Mouse (Mus musculus) forebrain, embryonic 13.5 days (tissue): Measurements from ENCODE around the gene Epb41l1. TPM values are rescaled to one million over a fixed set of nuclear protein-coding genes. Genes with fewer than 3 reads are reported as not detected.
A peak's percentile ranks its signal among the peaks of the same experiment; 100 is the strongest.
"Not testable (repeated sequence)": the region's sequence is repeated elsewhere in the genome, so short reads cannot be mapped to it uniquely, and the experiment has no call there.

Experiments used
- ATAC-seq: fragments of 200-750 bp; cut with Nextera tagmentation; 2 replicates; pipeline ENCODE4 v1.8.0; 2017
- H3K27ac ChIP-seq: fragments of 300-500 bp; sonication (generic); 2 replicates; pipeline ENCODE4 v1.5.1; 2015; ENCODE audit warnings: inconsistent platforms, mild to moderate bottlenecking, moderate library complexity
- H3K27me3 ChIP-seq: fragments of 300-500 bp; sonication (generic); 2 replicates; pipeline ENCODE4 v1.6.1; 2015; ENCODE audit warnings: mild to moderate bottlenecking, inconsistent platforms
- H3K36me3 ChIP-seq: fragments of 300-500 bp; sonication (generic); 2 replicates; pipeline ENCODE4 v1.6.1; 2015; ENCODE audit warnings: mild to moderate bottlenecking, inconsistent platforms; ENCODE audit not compliant: poor library complexity, severe bottlenecking
- H3K4me1 ChIP-seq: fragments of 300-500 bp; sonication (generic); 2 replicates; pipeline ENCODE4 v1.6.1; 2015; ENCODE audit warnings: inconsistent platforms
- H3K4me2 ChIP-seq: fragments of 300-500 bp; sonication (generic); 2 replicates; pipeline ENCODE4 v1.6.1; 2015; ENCODE audit warnings: inconsistent platforms, mild to moderate bottlenecking, moderate library complexity
- H3K4me3 ChIP-seq: fragments of 300-500 bp; sonication (generic); 2 replicates; pipeline ENCODE4 v1.5.1; 2015; ENCODE audit warnings: mild to moderate bottlenecking, inconsistent platforms
- H3K9ac ChIP-seq: fragments of 300-500 bp; sonication (generic); 2 replicates; pipeline ENCODE4 v1.6.1; 2015; ENCODE audit warnings: mild to moderate bottlenecking, inconsistent platforms
- H3K9me3 ChIP-seq: fragments of 300-500 bp; sonication (generic); replicated peaks from 2 replicates; pipeline ENCODE4 v1.6.1; 2016; ENCODE audit warnings: inconsistent platforms
- WGBS: fragments of 180-500 bp; shearing (Covaris S2); methylation state at CpG from one replicate; pipeline ENCODE4 v1.1.7; 2015; 5-methylcytosine and 5-hydroxymethylcytosine counted together
- polyA plus RNA-seq: library from polyadenylated mRNA; unstranded; fragments of >200 nt; fragmentation: Nextera tagmentation; extraction: Ambion mirVana; gene quantifications from 2 replicates; pipeline ENCODE4 v1.2.1, GENCODE M21; 2015

Epb41l1 gene
- polyA plus RNA-seq, 1 experiment from 2014 or later: 5.3 TPM

GRCm38 (mm10) chr2:156494875-156495274 lies 74.2 kb downstream of the Epb41l1 start:
- Histone ChIP-seq H3K9ac (no peak overlapping the region), H3K4me2 (no peak overlapping the region), H3K4me1 (peaks cover 18% of the 10 kb centered on the region), H3K36me3 (peaks cover 31% of the 10 kb centered on the region), H3K4me3 (no peak overlapping the region), H3K27ac (no peak overlapping the region), H3K27me3 (no peaks in the 10 kb centered on the region), H3K9me3 (no peaks in the 10 kb centered on the region)
- WGBS: 94% methylated on average over 12 of the region's 12 CpGs
- ATAC-seq: no peak

GRCm38 (mm10) chr2:156496816-156497566 lies 76.3 kb downstream of the Epb41l1 start:
- Histone ChIP-seq H3K4me3 (no peak overlapping the region), H3K27ac (no peak overlapping the region), H3K4me1 (peaks cover 15% of the 10 kb centered on the region), H3K9ac (no peak overlapping the region), H3K27me3 (no peaks in the 10 kb centered on the region), H3K9me3 (no peaks in the 10 kb centered on the region), H3K4me2 (no peak overlapping the region), H3K36me3 (peaks cover 41% of the 10 kb centered on the region)
- WGBS: 43% methylated on average over 5 of the region's 5 CpGs
- no peak for ATAC-seq

GRCm38 (mm10) chr2:156497915-156498314 lies 77.2 kb downstream of the Epb41l1 start:
- Histone ChIP-seq H3K9me3 (no peaks in the 10 kb centered on the region), H3K4me1 (peaks cover 12% of the 10 kb centered on the region), H3K4me2 (no peak overlapping the region), H3K9ac (no peak overlapping the region), H3K36me3 (peaks cover 41% of the 10 kb centered on the region), H3K4me3 (no peak overlapping the region), H3K27me3 (no peaks in the 10 kb centered on the region), H3K27ac (no peak overlapping the region)
- 40% methylated on average over 5 of the region's 5 CpGs for WGBS
- peak; percentile 58; the same call in 1 of the 2 replicates for ATAC-seq

GRCm38 (mm10) chr2:156501025-156501424 lies 80.3 kb downstream of the Epb41l1 start:
- WGBS: 100% methylated on average over 1 of the region's 1 CpGs
- H3K36me3 ChIP-seq: peaks cover 33% of the 10 kb centered on the region
- H3K4me3 ChIP-seq: no peak overlapping the region
- no peak overlapping the region for H3K9ac ChIP-seq
- no peak overlapping the region for H3K4me2 ChIP-seq
- H3K27me3 ChIP-seq: no peaks in the 10 kb centered on the region
- no peaks in the 10 kb centered on the region for H3K9me3 ChIP-seq
- no peaks in the 10 kb centered on the region for H3K4me1 ChIP-seq
- no peak overlapping the region for H3K27ac ChIP-seq
- no peak for ATAC-seq

GRCm38 (mm10) chr2:156505533-156505932 lies 84.8 kb downstream of the Epb41l1 start:
- no peaks in the 10 kb centered on the region for H3K4me1 ChIP-seq
- H3K36me3 ChIP-seq: peaks cover 55% of the 10 kb centered on the region
- no peaks in the 10 kb centered on the region for H3K9me3 ChIP-seq
- H3K27me3 ChIP-seq: no peaks in the 10 kb centered on the region
- whole genome bisulfite sequencing: 94% methylated on average over 13 of the region's 13 CpGs
- H3K4me3 ChIP-seq: no peak overlapping the region
- no peak overlapping the region for H3K4me2 ChIP-seq
- ATAC-seq: no peak
- H3K27ac ChIP-seq: no peak overlapping the region
- H3K9ac ChIP-seq: no peak overlapping the region

GRCm38 (mm10) chr2:156512028-156512427 lies 91.3 kb downstream of the Epb41l1 start:
- ATAC-seq: no peak
- Histone ChIP-seq H3K4me3 (no peak overlapping the region), H3K4me2 (no peak overlapping the region), H3K27me3 (no peaks in the 10 kb centered on the region), H3K36me3 (peaks cover 61% of the 10 kb centered on the region), H3K9me3 (no peaks in the 10 kb centered on the region), H3K9ac (no peak overlapping the region), H3K27ac (no peak overlapping the region), H3K4me1 (no peaks in the 10 kb centered on the region)
- 80% methylated on average over 7 of the region's 7 CpGs for WGBS

- ATAC-seq: no peak
- Histone ChIP-seq H3K36me3 (peaks cover 56% of the 10 kb centered on the region), H3K4me1 (no peaks in the 10 kb centered on the region), H3K9me3 (no peaks in the 10 kb centered on the region), H3K4me2 (no peak overlapping the region), H3K27me3 (no peaks in the 10 kb centered on the region), H3K9ac (no peak overlapping the region), H3K4me3 (no peak overlapping the region), H3K27ac (no peak overlapping the region)
- WGBS: 69% methylated on average over 4 of the region's 6 CpGs
Measured at GRCm38 (mm10) chr2:156512561-156512960, 91.9 kb downstream of the Epb41l1 start.

GRCm38 (mm10) chr2:156515102-156515501 lies 94.4 kb downstream of the Epb41l1 start:
- 83% methylated on average over 9 of the region's 9 CpGs for WGBS
- Histone ChIP-seq H3K4me1 (no peaks in the 10 kb centered on the region), H3K9ac (no peak overlapping the region), H3K4me3 (no peak overlapping the region), H3K36me3 (peaks cover 33% of the 10 kb centered on the region), H3K9me3 (no peaks in the 10 kb centered on the region), H3K27me3 (no peaks in the 10 kb centered on the region), H3K27ac (no peak overlapping the region), H3K4me2 (no peak overlapping the region)
- no peak for ATAC-seq

- peak; percentile 60; the same call in 1 of the 2 replicates for ATAC-seq
- H3K27me3 ChIP-seq: no peaks in the 10 kb centered on the region
- no peak overlapping the region for H3K27ac ChIP-seq
- H3K36me3 ChIP-seq: peaks cover 28% of the 10 kb centered on the region
- no peak overlapping the region for H3K4me3 ChIP-seq
- H3K4me1 ChIP-seq: no peaks in the 10 kb centered on the region
- WGBS: 26% methylated on average over 7 of the region's 7 CpGs
- no peak overlapping the region for H3K4me2 ChIP-seq
- no peaks in the 10 kb centered on the region for H3K9me3 ChIP-seq
- no peak overlapping the region for H3K9ac ChIP-seq
Measured at GRCm38 (mm10) chr2:156515565-156516185, 95.0 kb downstream of the Epb41l1 start.

- not testable (repeated sequence) for H3K4me1 ChIP-seq, H3K27ac ChIP-seq, H3K4me3 ChIP-seq, H3K9me3 ChIP-seq, H3K4me2 ChIP-seq, H3K9ac ChIP-seq, H3K27me3 ChIP-seq
- peaks cover 33% of the 10 kb centered on the region for H3K36me3 ChIP-seq
- peak; percentile 81 for ATAC-seq
- WGBS: 78% methylated on average over 2 of the region's 2 CpGs
Measured at GRCm38 (mm10) chr2:156516678-156517077, 96.0 kb downstream of the Epb41l1 start.

- Histone ChIP-seq H3K4me3 (no peak overlapping the region), H3K36me3 (peaks cover 42% of the 10 kb centered on the region), H3K4me2 (no peak overlapping the region), H3K4me1 (no peaks in the 10 kb centered on the region), H3K27ac (no peak overlapping the region), H3K9me3 (no peaks in the 10 kb centered on the region), H3K27me3 (no peaks in the 10 kb centered on the region), H3K9ac (no peak overlapping the region)
- WGBS: 91% methylated on average over 6 of the region's 6 CpGs
- no peak for ATAC-seq
Measured at GRCm38 (mm10) chr2:156518306-156518705, 97.6 kb downstream of the Epb41l1 start.

GRCm38 (mm10) chr2:156519584-156519983 lies 98.9 kb downstream of the Epb41l1 start:
- Histone ChIP-seq H3K36me3 (peaks cover 34% of the 10 kb centered on the region), H3K27me3 (no peaks in the 10 kb centered on the region), H3K9ac (no peak overlapping the region), H3K4me2 (no peak overlapping the region), H3K4me1 (no peaks in the 10 kb centered on the region), H3K9me3 (no peaks in the 10 kb centered on the region), H3K4me3 (no peak overlapping the region), H3K27ac (no peak overlapping the region)
- ATAC-seq: no peak
- 88% methylated on average over 5 of the region's 5 CpGs for WGBS
